Mouse (Mus musculus): ENCODE results near the gene Ccdc170. TPM values are rescaled to one million over a fixed set of nuclear protein-coding genes. Genes with fewer than 3 reads are reported as not detected.
"Not testable (repeated sequence)": the region's sequence is repeated elsewhere in the genome, so short reads cannot be mapped to it uniquely, and the experiment has no call there.

Ccdc170 gene
- polyA plus RNA-seq, 1 experiment from 2014 or later = not detected

GRCm38 (mm10) chr10:4598244-4598842 is 116.0 kb downstream of the Ccdc170 start:
- no peaks in the 10 kb centered on the region for H3K4me1 ChIP-seq (ENCODE audit: insufficient read depth)
- H3K4me2 ChIP-seq (ENCODE audit: low read depth, low read length) = no peak overlapping the region
- H3K4me3 ChIP-seq (ENCODE audit: low read depth, low read length) = no peak overlapping the region
- DNase-seq (peak; percentile 55), ATAC-seq (no peak)
- TF ChIP-seq EP300 (IDR thresholded peaks at IDR 0.05; ENCODE audit: low read depth) (no peak), CTCF (IDR thresholded peaks at IDR 0.05; ENCODE audit: low read depth) (peak; percentile 73)
- no peaks in the 10 kb centered on the region for H3K27me3 ChIP-seq (ENCODE audit: insufficient read depth, low read length)
- H3K9ac ChIP-seq (replicated peaks) = no peak overlapping the region
- H3K9me3 ChIP-seq (ENCODE audit: low read length) = 0 out of 2 replicates have a peak, but pooled peaks cover 2% of the 10 kb centered on the region
- 63% methylated on average over 10 of the region's 10 CpGs for WGBS (ENCODE audit: insufficient replicate concordance)
- no peaks in the 10 kb centered on the region for H3K36me3 ChIP-seq (replicated peaks; ENCODE audit: insufficient read depth, low read length)
- H3K27ac ChIP-seq (ENCODE audit: low read depth) = no peak overlapping the region

- H3K9me3 ChIP-seq (ENCODE audit: low read length) = 0 out of 2 replicates have a peak, but pooled peaks cover 2% of the 10 kb centered on the region
- DNase-seq = no peak
- no peak overlapping the region for H3K27ac ChIP-seq (ENCODE audit: low read depth)
- 82% methylated on average over 12 of the region's 12 CpGs for WGBS (ENCODE audit: insufficient replicate concordance)
- H3K4me1 ChIP-seq (ENCODE audit: insufficient read depth) = no peaks in the 10 kb centered on the region
- H3K9ac ChIP-seq (replicated peaks) = no peak overlapping the region
- no peak overlapping the region for H3K4me3 ChIP-seq (ENCODE audit: low read depth, low read length)
- no peaks in the 10 kb centered on the region for H3K27me3 ChIP-seq (ENCODE audit: insufficient read depth, low read length)
- no peak for TF ChIP-seq CTCF (IDR thresholded peaks at IDR 0.05; ENCODE audit: low read depth)
- no peak for TF ChIP-seq EP300 (IDR thresholded peaks at IDR 0.05; ENCODE audit: low read depth)
- no peak overlapping the region for H3K4me2 ChIP-seq (ENCODE audit: low read depth, low read length)
- H3K36me3 ChIP-seq (replicated peaks; ENCODE audit: insufficient read depth, low read length) = no peaks in the 10 kb centered on the region
- no peak for ATAC-seq
These were observed 116.6 kb downstream of the Ccdc170 start for GRCm38 (mm10) chr10:4598916-4599315.

- DNase-seq (no peak), ATAC-seq (peak; percentile 22; the same call in 1 of the 2 replicates)
- no peaks in the 10 kb centered on the region for H3K27me3 ChIP-seq (ENCODE audit: insufficient read depth, low read length)
- H3K9me3 ChIP-seq (ENCODE audit: low read length) = 0 out of 2 replicates have a peak, but pooled peaks cover 2% of the 10 kb centered on the region
- TF ChIP-seq EP300 (IDR thresholded peaks at IDR 0.05; ENCODE audit: low read depth) (no peak), CTCF (IDR thresholded peaks at IDR 0.05; ENCODE audit: low read depth) (no peak)
- H3K27ac ChIP-seq (ENCODE audit: low read depth) = no peak overlapping the region
- H3K4me3 ChIP-seq (ENCODE audit: low read depth, low read length) = no peak overlapping the region
- 70% methylated on average over 4 of the region's 4 CpGs for WGBS (ENCODE audit: insufficient replicate concordance)
- H3K9ac ChIP-seq (replicated peaks) = no peak overlapping the region
- no peaks in the 10 kb centered on the region for H3K4me1 ChIP-seq (ENCODE audit: insufficient read depth)
- H3K36me3 ChIP-seq (replicated peaks; ENCODE audit: insufficient read depth, low read length) = no peaks in the 10 kb centered on the region
- no peak overlapping the region for H3K4me2 ChIP-seq (ENCODE audit: low read depth, low read length)
These were observed 117.3 kb downstream of the Ccdc170 start for GRCm38 (mm10) chr10:4599591-4599990.

- 49% methylated on average over 2 of the region's 2 CpGs for WGBS (ENCODE audit: insufficient replicate concordance)
These were observed 118.6 kb downstream of the Ccdc170 start for GRCm38 (mm10) chr10:4600796-4601474.

GRCm38 (mm10) chr10:4601612-4602011 is 119.3 kb downstream of the Ccdc170 start:
- not testable (repeated sequence) for DNase-seq, ATAC-seq

More at GRCm38 (mm10) chr10:4600796-4601474, 118.6 kb downstream of the Ccdc170 start:
- Histone ChIP-seq H3K36me3 (replicated peaks; ENCODE audit: insufficient read depth, low read length) (no peaks in the 10 kb centered on the region), H3K4me1 (ENCODE audit: insufficient read depth) (0 out of 2 replicates have a peak, but pooled peaks cover 4% of the 10 kb centered on the region), H3K4me2 (ENCODE audit: low read depth, low read length) (no peak overlapping the region), H3K9ac (replicated peaks) (no peak overlapping the region), H3K27me3 (ENCODE audit: insufficient read depth, low read length) (no peaks in the 10 kb centered on the region), H3K27ac (ENCODE audit: low read depth) (no peak overlapping the region), H3K9me3 (ENCODE audit: low read length) (0 out of 2 replicates have a peak, but pooled peaks cover 2% of the 10 kb centered on the region), H3K4me3 (ENCODE audit: low read depth, low read length) (no peak overlapping the region)
- DNase-seq (no peak), ATAC-seq (no peak)
- TF ChIP-seq CTCF (IDR thresholded peaks at IDR 0.05; ENCODE audit: low read depth) (no peak), EP300 (IDR thresholded peaks at IDR 0.05; ENCODE audit: low read depth) (no peak)

GRCm38 (mm10) chr10:4602466-4602865 is 120.2 kb downstream of the Ccdc170 start:
- no peak for ATAC-seq
- 73% methylated on average over 4 of the region's 4 CpGs for WGBS (ENCODE audit: insufficient replicate concordance)

More at GRCm38 (mm10) chr10:4601612-4602011, 119.3 kb downstream of the Ccdc170 start:
- 0 out of 2 replicates have a peak overlapping the region, but pooled peaks have one; percentile 22 for H3K27ac ChIP-seq (ENCODE audit: low read depth)
- H3K9me3 ChIP-seq (ENCODE audit: low read length); H3K9ac ChIP-seq (replicated peaks); H3K4me3 ChIP-seq (ENCODE audit: low read depth, low read length); H3K36me3 ChIP-seq (replicated peaks; ENCODE audit: insufficient read depth, low read length); H3K4me1 ChIP-seq (ENCODE audit: insufficient read depth); H3K27me3 ChIP-seq (ENCODE audit: insufficient read depth, low read length); H3K4me2 ChIP-seq (ENCODE audit: low read depth, low read length): not testable (repeated sequence)

More at GRCm38 (mm10) chr10:4602466-4602865, 120.2 kb downstream of the Ccdc170 start:
- Histone ChIP-seq H3K4me3 (ENCODE audit: low read depth, low read length) (no peak overlapping the region), H3K27ac (ENCODE audit: low read depth) (no peak overlapping the region), H3K4me1 (ENCODE audit: insufficient read depth) (0 out of 2 replicates have a peak, but pooled peaks cover 4% of the 10 kb centered on the region), H3K9me3 (ENCODE audit: low read length) (0 out of 2 replicates have a peak, but pooled peaks cover 2% of the 10 kb centered on the region), H3K9ac (replicated peaks) (no peak overlapping the region), H3K36me3 (replicated peaks; ENCODE audit: insufficient read depth, low read length) (no peaks in the 10 kb centered on the region), H3K27me3 (ENCODE audit: insufficient read depth, low read length) (no peaks in the 10 kb centered on the region), H3K4me2 (ENCODE audit: low read depth, low read length) (no peak overlapping the region)
- no peak for DNase-seq
- TF ChIP-seq CTCF (IDR thresholded peaks at IDR 0.05; ENCODE audit: low read depth) = no peak
- TF ChIP-seq EP300 (IDR thresholded peaks at IDR 0.05; ENCODE audit: low read depth) = no peak
